Mouse (Mus musculus): ENCODE results near the gene Knstrn. TPM values are rescaled to one million over a fixed set of nuclear protein-coding genes. Genes with fewer than 3 reads are reported as not detected.
A peak's percentile ranks its signal among the peaks of the same experiment; 100 is the strongest.

Gene Knstrn
- polyA plus RNA-seq, 1 experiment from 2014 or later = 157 TPM

- no peaks in the 10 kb centered on the region for H3K36me3 ChIP-seq
- peak within 1 kb of the TSS; percentile 52 for H3K4me3 ChIP-seq
- H3K9me3 ChIP-seq (replicated peaks) = no peaks in the 10 kb centered on the region
- 0 out of 2 replicates have a peak within 1 kb of the TSS, but pooled peaks have one; percentile 17 for H3K27ac ChIP-seq
- peaks cover 17% of the 10 kb centered on the region for H3K27me3 ChIP-seq (ENCODE audit: low read depth, poor library complexity, severe bottlenecking)
- peak; percentile 98 for DNase-seq (ENCODE audit: low spot score)
- H3K4me1 ChIP-seq = peaks cover 17% of the 10 kb centered on the region
- 14% methylated on average over 39 of the region's 39 CpGs for WGBS
Observed at GRCm38 (mm10) chr2:118779504-118780480, 34.0 kb upstream of the Knstrn start, which contains the start of gene Disp2. TSS of gene Disp2 (plus strand) at chr2:118779719.

GRCm38 (mm10) chr2:118781115-118781514 lies 32.7 kb upstream of the Knstrn start:
- peaks cover 17% of the 10 kb centered on the region for H3K27me3 ChIP-seq (ENCODE audit: low read depth, poor library complexity, severe bottlenecking)
- no peak for DNase-seq (ENCODE audit: low spot score)
- no peak overlapping the region for H3K4me3 ChIP-seq
- 60% methylated on average over 1 of the region's 1 CpGs for WGBS
- no peaks in the 10 kb centered on the region for H3K9me3 ChIP-seq (replicated peaks)
- H3K36me3 ChIP-seq = no peaks in the 10 kb centered on the region
- H3K4me1 ChIP-seq = peaks cover 15% of the 10 kb centered on the region
- no peak overlapping the region for H3K27ac ChIP-seq

- Histone ChIP-seq H3K4me3 (no peak overlapping the region), H3K36me3 (no peaks in the 10 kb centered on the region), H3K4me1 (peaks cover 14% of the 10 kb centered on the region), H3K9me3 (replicated peaks) (no peaks in the 10 kb centered on the region), H3K27me3 (ENCODE audit: low read depth, poor library complexity, severe bottlenecking) (peaks cover 17% of the 10 kb centered on the region), H3K27ac (no peak overlapping the region)
- no peak for DNase-seq (ENCODE audit: low spot score)
- 71% methylated on average over 4 of the region's 4 CpGs for WGBS
Observed at GRCm38 (mm10) chr2:118782303-118782702, 31.5 kb upstream of the Knstrn start.

GRCm38 (mm10) chr2:118783093-118783492 lies 30.7 kb upstream of the Knstrn start:
- WGBS = 71% methylated on average over 5 of the region's 5 CpGs
- Histone ChIP-seq H3K4me1 (peaks cover 14% of the 10 kb centered on the region), H3K36me3 (no peaks in the 10 kb centered on the region), H3K9me3 (replicated peaks) (no peaks in the 10 kb centered on the region), H3K27ac (no peak overlapping the region), H3K4me3 (no peak overlapping the region), H3K27me3 (ENCODE audit: low read depth, poor library complexity, severe bottlenecking) (peaks cover 23% of the 10 kb centered on the region)
- DNase-seq (ENCODE audit: low spot score) = no peak

- Histone ChIP-seq H3K9me3 (replicated peaks) (no peaks in the 10 kb centered on the region), H3K4me3 (no peak overlapping the region), H3K27ac (no peak overlapping the region), H3K36me3 (no peaks in the 10 kb centered on the region), H3K4me1 (peaks cover 14% of the 10 kb centered on the region), H3K27me3 (ENCODE audit: low read depth, poor library complexity, severe bottlenecking) (peaks cover 19% of the 10 kb centered on the region)
- no peak for DNase-seq (ENCODE audit: low spot score)
- 92% methylated on average over 7 of the region's 7 CpGs for WGBS
Observed at GRCm38 (mm10) chr2:118783663-118784062, 30.1 kb upstream of the Knstrn start.

GRCm38 (mm10) chr2:118786525-118786924 lies 27.3 kb upstream of the Knstrn start:
- Histone ChIP-seq H3K4me3 (no peak overlapping the region), H3K9me3 (replicated peaks) (no peaks in the 10 kb centered on the region), H3K36me3 (no peaks in the 10 kb centered on the region), H3K4me1 (peaks cover 10% of the 10 kb centered on the region), H3K27me3 (ENCODE audit: low read depth, poor library complexity, severe bottlenecking) (peaks cover 31% of the 10 kb centered on the region), H3K27ac (no peak overlapping the region)
- 82% methylated on average over 5 of the region's 5 CpGs for WGBS
- no peak for DNase-seq (ENCODE audit: low spot score)

GRCm38 (mm10) chr2:118789501-118789900 lies 24.3 kb upstream of the Knstrn start:
- H3K9me3 ChIP-seq (replicated peaks) = no peaks in the 10 kb centered on the region
- H3K4me3 ChIP-seq = no peak overlapping the region
- no peaks in the 10 kb centered on the region for H3K36me3 ChIP-seq
- peaks cover 39% of the 10 kb centered on the region for H3K27me3 ChIP-seq (ENCODE audit: low read depth, poor library complexity, severe bottlenecking)
- peaks cover 10% of the 10 kb centered on the region for H3K4me1 ChIP-seq
- 92% methylated on average over 11 of the region's 11 CpGs for WGBS
- no peak for DNase-seq (ENCODE audit: low spot score)
- H3K27ac ChIP-seq = no peak overlapping the region

- peaks cover 39% of the 10 kb centered on the region for H3K27me3 ChIP-seq (ENCODE audit: low read depth, poor library complexity, severe bottlenecking)
- H3K4me1 ChIP-seq = peaks cover 10% of the 10 kb centered on the region
- H3K27ac ChIP-seq = no peak overlapping the region
- DNase-seq (ENCODE audit: low spot score) = no peak
- no peaks in the 10 kb centered on the region for H3K36me3 ChIP-seq
- no peaks in the 10 kb centered on the region for H3K9me3 ChIP-seq (replicated peaks)
- 54% methylated on average over 12 of the region's 12 CpGs for WGBS
- H3K4me3 ChIP-seq = peak overlapping the region; percentile 33
Observed at GRCm38 (mm10) chr2:118790221-118790550, 23.6 kb upstream of the Knstrn start.

GRCm38 (mm10) chr2:118790551-118791525 lies 23.0 kb upstream of the Knstrn start:
- no peaks in the 10 kb centered on the region for H3K36me3 ChIP-seq
- 29% methylated on average over 44 of the region's 44 CpGs for WGBS
- H3K27me3 ChIP-seq (ENCODE audit: low read depth, poor library complexity, severe bottlenecking) = peaks cover 39% of the 10 kb centered on the region
- peak overlapping the region; percentile 33 for H3K4me3 ChIP-seq
- DNase-seq (ENCODE audit: low spot score) = peak; percentile 74
- H3K27ac ChIP-seq = no peak overlapping the region
- no peaks in the 10 kb centered on the region for H3K9me3 ChIP-seq (replicated peaks)
- peaks cover 10% of the 10 kb centered on the region for H3K4me1 ChIP-seq

- Histone ChIP-seq H3K27me3 (ENCODE audit: low read depth, poor library complexity, severe bottlenecking) (peaks cover 39% of the 10 kb centered on the region), H3K27ac (no peak overlapping the region)
- DNase-seq (ENCODE audit: low spot score) = no peak
Observed at GRCm38 (mm10) chr2:118791591-118792258, 22.1 kb upstream of the Knstrn start.

GRCm38 (mm10) chr2:118792259-118792613 lies 21.6 kb upstream of the Knstrn start:
- no peaks in the 10 kb centered on the region for H3K36me3 ChIP-seq
- peaks cover 39% of the 10 kb centered on the region for H3K27me3 ChIP-seq (ENCODE audit: low read depth, poor library complexity, severe bottlenecking)
- WGBS = 88% methylated on average over 4 of the region's 4 CpGs
- H3K27ac ChIP-seq = no peak overlapping the region
- peaks cover 10% of the 10 kb centered on the region for H3K4me1 ChIP-seq
- no peaks in the 10 kb centered on the region for H3K9me3 ChIP-seq (replicated peaks)
- DNase-seq (ENCODE audit: low spot score) = no peak
- H3K4me3 ChIP-seq = no peak overlapping the region

More at GRCm38 (mm10) chr2:118791591-118792258, 22.1 kb upstream of the Knstrn start:
- WGBS = 96% methylated on average over 26 of the region's 26 CpGs
- H3K9me3 ChIP-seq (replicated peaks) = no peaks in the 10 kb centered on the region
- peaks cover 10% of the 10 kb centered on the region for H3K4me1 ChIP-seq
- no peak overlapping the region for H3K4me3 ChIP-seq
- H3K36me3 ChIP-seq = no peaks in the 10 kb centered on the region

GRCm38 (mm10) chr2:118793636-118794035 lies 20.2 kb upstream of the Knstrn start:
- peaks cover 10% of the 10 kb centered on the region for H3K4me1 ChIP-seq
- WGBS = 85% methylated on average over 4 of the region's 4 CpGs
- H3K36me3 ChIP-seq = no peaks in the 10 kb centered on the region
- H3K9me3 ChIP-seq (replicated peaks) = no peaks in the 10 kb centered on the region
- peaks cover 33% of the 10 kb centered on the region for H3K27me3 ChIP-seq (ENCODE audit: low read depth, poor library complexity, severe bottlenecking)
- no peak overlapping the region for H3K27ac ChIP-seq
- no peak overlapping the region for H3K4me3 ChIP-seq
- no peak for DNase-seq (ENCODE audit: low spot score)

All from limb, embryonic 10.5 days (tissue).